Mouse (Mus musculus) thymus, postnatal 4 days (tissue): ENCODE data around the gene Fkbp10.

Experiments used
- DNase-seq: peaks from one replicate; pipeline ENCODE4 v3.0.0; 2021

The Fkbp10 gene

DNA sequence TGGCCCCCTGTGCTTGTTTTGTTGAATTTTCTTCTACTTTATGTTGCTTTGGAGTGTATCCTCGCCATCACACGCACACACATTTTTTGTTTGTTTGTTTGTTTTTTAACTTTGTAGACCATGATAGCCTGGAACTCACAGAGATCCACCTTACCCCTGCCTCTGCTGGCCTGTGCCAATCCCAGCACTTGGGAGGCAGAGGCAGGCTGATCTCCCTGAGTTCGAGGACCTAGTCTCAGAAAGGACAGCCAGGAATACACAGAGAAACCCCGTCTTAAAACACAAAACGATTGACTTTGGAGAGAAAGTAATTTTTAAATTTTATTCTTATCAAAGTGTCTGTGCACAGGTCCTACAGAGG is 57.4 kb downstream of the Fkbp10 start:
- DNase-seq, result no peak
